Mouse (Mus musculus) C3H10T1/2 (cell line): ENCODE results near the gene Inka1. TPM values are rescaled to one million over a fixed set of nuclear protein-coding genes. Genes with fewer than 3 reads are reported as not detected.

Experiments
- polyA plus RNA-seq, 2 experiments: library from polyadenylated mRNA; unstranded; fragments of >200 nt; fragmentation: generic; extraction: Trizol; gene quantifications; one replicate each; pipeline ENCODE4 v1.2.1; 2012; ENCODE audit warnings: missing spikeins in 2 of 2

The Inka1 gene
- polyA plus RNA-seq = 10 to 100 TPM in 1 of 2 experiments, 1 to 10 TPM in 1; 5.8 to 11.8 TPM

DNA sequence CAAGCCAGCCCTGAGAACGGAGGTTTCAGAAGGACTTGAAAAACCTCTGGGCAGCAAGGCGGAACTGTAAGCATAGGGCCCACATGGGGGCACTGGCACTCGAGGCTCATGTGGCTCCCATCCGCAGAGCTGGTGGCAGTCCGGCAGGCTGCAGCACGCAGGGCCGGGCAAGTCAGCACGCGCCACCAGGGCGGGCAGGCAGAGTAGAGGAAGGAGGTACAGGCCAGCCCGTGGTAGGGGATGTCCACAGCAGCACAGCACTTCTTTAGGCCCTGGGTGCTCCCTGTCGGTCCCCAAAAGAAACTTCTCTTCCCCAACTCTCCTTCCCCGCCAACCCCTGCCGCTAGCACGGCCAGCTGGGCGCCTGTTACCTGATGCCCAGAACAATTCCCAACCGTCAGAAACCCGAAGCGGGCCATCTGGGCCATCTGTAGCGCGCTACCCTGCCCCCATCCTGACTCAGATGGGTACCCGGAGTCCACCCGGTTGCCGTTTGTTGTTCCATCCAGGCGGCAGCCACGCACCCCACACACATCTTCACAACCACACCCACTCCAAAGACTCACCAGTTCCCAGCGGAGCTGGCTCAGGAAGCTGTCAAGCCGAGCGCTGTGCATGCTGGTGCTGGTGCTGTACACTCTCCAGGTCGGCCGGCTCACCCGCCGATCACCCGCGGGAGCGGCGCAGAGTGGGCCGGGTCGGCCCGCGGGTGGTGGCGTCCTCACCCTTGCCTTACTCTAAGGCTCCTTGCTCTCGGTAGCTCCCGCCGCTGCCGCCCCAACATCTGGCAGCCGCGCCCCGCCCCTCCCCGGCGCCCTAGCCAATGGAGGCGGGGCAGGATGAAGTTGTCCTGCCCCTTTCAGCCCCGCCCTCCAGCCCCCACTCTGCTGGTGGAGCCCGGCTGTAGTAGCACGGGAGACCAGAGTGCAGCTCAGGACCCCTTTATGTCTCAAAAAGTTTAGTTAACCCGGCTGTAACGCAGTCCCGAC lies at the start of gene Inka1:
Inka1 (minus strand) TSS at position 749 of the 989 bp plus-strand sequence.

GRCm38 (mm10) chr9:108001922-108002770 lies 16.5 kb upstream of the Inka1 start, which contains the start of gene Ip6k1:
Gene Ip6k1 (plus strand): TSS chr9:108002501.

DNA sequence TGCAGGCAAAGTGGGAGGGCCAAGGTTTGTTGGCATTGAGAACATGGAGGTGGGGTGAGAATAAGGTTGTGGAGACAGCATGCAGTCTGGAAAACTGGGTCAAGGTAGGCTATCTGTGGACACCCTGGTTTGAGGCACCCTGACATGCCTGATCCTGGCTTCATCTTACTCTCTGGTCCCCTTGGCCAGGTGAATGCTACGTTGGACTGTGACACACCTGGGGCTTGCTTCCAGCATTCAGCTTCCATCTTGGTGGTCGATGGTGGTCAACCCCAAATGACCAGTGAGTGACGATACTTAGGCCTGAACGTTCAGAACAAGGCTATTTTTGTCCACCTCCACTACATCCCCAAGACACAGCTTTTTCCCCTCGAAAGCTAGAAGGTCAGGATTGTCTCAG lies 10.4 kb upstream of the Inka1 start, which contains the start of gene Gm20662:
Gm20662 (plus strand) TSS at position 301 of the 400 bp plus-strand sequence.

GRCm38 (mm10) chr9:107992197-107992596 lies 6.5 kb upstream of the Inka1 start, which contains the start of gene Cdhr4:
Gene Cdhr4 (plus strand): TSS chr9:107992497.

DNA sequence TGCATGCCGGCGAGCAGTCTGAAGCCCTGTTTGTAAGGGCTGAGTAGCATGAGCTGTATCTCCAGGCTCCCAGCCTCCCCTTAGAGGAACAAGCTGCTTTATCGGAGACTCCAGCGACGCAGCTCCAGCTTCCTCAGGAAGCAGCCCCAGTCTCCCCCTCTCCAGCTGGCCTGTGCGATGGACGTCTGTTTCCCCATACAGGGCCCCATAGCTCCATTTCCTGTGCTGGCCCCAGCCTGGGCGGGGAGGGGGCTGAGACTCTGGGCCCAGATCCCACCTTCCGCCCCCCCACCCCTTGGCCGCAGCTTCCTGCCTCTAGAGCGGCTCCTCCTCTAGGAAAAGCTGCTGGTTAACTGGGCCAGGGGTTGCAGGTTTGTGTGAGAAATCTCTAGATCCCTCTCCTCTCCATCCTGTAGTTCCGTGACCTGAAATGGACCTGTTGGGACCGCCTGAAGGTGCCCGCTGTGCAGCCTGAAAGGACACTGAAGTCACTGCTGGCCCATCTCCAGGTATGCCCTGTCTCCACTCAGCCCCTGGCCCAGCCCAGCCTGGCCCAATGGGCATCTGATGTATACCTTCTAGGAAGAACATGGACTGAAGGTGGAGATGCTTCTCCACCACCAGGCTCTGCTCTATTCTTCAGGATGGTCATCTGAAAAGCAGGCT lies 2.9 kb downstream of the Inka1 start, which contains the start of gene Gm20661:
Gm20661 (plus strand) TSS at position 378 of the 666 bp plus-strand sequence.

DNA sequence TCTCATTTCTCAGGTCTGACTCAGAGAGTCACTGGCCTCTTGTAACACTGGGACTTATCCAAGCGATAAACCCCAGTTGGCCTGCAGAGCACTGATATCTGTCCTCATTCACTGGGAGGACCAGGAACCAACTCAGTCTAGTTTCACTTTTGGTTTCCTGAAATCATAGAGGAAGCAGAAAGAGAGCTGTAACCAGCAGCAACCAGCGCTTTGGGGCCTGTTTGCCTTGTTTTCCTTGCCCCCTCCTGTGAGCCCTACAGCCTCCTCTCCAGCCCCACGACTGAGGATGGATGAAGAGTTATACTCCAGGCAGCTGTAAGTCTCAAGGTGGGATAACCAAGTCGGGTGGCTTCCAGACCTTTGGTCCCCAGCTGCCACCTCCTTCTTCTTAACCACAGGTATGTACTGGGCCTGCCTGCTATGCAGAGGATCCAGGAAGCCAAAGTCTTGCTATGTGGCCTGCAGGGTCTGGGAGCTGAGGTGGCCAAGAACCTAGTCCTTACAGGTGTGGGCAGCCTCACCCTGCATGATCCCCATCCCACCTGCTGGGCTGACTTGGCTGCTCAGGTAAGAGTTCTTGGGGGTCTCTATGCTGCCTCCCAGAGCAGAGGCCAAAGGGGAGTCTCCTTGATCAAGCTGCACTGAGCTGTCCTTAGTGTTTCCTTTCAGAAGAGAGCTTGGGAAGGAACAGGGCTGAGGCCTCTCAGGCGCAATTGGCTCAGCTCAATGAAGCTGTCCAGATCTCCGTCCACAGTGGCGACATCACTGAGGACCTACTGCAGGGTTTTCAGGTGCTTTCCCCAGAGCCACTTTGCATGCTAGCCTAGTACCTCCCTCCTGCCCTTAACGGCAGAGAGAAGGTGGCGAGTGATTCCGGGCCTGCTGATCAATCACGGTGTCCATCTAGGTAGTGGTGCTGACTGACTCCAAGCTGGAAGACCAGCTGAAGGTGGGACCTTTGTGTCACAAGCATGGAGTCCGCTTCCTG lies 10.0 kb downstream of the Inka1 start, which contains the start of gene Uba7:
Uba7 (plus strand) TSS at position 107 of the 988 bp plus-strand sequence.

GRCm38 (mm10) chr9:107949922-107950235 lies 35.8 kb downstream of the Inka1 start, which contains the start of gene Traip:
Gene Traip (plus strand): TSS chr9:107950136.

GRCm38 (mm10) chr9:107935374-107935773 lies 50.3 kb downstream of the Inka1 start, which contains the start of gene Camkv:
Gene Camkv (plus strand): TSS chr9:107935674.

Other genes starting within 250 kb of the Inka1 start
- 10 to 100 TPM in 1 of 2 experiments, 1 to 10 TPM in 1; 5.9 to 52.6 TPM for gene Rbm5, start 214.9 kb downstream of the Inka1 start, polyA plus RNA-seq
- 10 to 100 TPM in 1 of 2 experiments, 1 to 10 TPM in 1; 1.3 to 11.3 TPM for gene Rbm6, start 112.6 kb downstream of the Inka1 start, polyA plus RNA-seq
- 10 to 100 TPM; 12.1 to 12.4 TPM for gene Mon1a, start 97.7 kb downstream of the Inka1 start, polyA plus RNA-seq
- gene Mst1r, start 79.0 kb downstream of the Inka1 start, polyA plus RNA-seq = under 1 TPM; 0.01 to 0.37 TPM
- gene Actl11, start 57.4 kb downstream of the Inka1 start, polyA plus RNA-seq = not detected
- not detected for gene Camkv, start 50.2 kb downstream of the Inka1 start, polyA plus RNA-seq
- gene Traip, start 35.7 kb downstream of the Inka1 start, polyA plus RNA-seq = 10 to 100 TPM in 1 of 2 experiments, 1 to 10 TPM in 1; 6.0 to 11.0 TPM
- gene Uba7, start 10.4 kb downstream of the Inka1 start, polyA plus RNA-seq = 10 to 100 TPM in 1 of 2 experiments, 1 to 10 TPM in 1; 1.4 to 20.0 TPM
- not detected for gene Gm20661, start 2.8 kb downstream of the Inka1 start, polyA plus RNA-seq
- under 1 TPM in 1 of 2 experiments, not detected in 1; 0.40 TPM for gene Cdhr4, start 6.6 kb upstream of the Inka1 start, polyA plus RNA-seq
- under 1 TPM; 0.15 to 0.91 TPM for gene Gm20662, start 10.5 kb upstream of the Inka1 start, polyA plus RNA-seq
- 10 to 100 TPM; 20.1 to 64.7 TPM for gene Ip6k1, start 16.6 kb upstream of the Inka1 start, polyA plus RNA-seq
- 10 to 100 TPM; 14.7 to 20.6 TPM for gene Gmppb, start 63.4 kb upstream of the Inka1 start, polyA plus RNA-seq
- 1 to 10 TPM in 1 of 2 experiments, under 1 TPM in 1; 0.61 to 3.6 TPM for gene Amigo3, start 67.3 kb upstream of the Inka1 start, polyA plus RNA-seq
- gene Mst1, start 94.6 kb upstream of the Inka1 start, polyA plus RNA-seq = under 1 TPM; 0.05 to 0.18 TPM
- gene Rnf123, start 97.5 kb upstream of the Inka1 start, polyA plus RNA-seq = 10 to 100 TPM; 15.3 to 28.3 TPM
- 10 to 100 TPM; 82.7 to 98.4 TPM for gene Apeh, start 108.7 kb upstream of the Inka1 start, polyA plus RNA-seq
- gene Bsn, start 204.5 kb upstream of the Inka1 start, polyA plus RNA-seq = under 1 TPM; 0.13 to 0.14 TPM